Mouse (Mus musculus) stomach, embryonic 14.5 days (tissue): ENCODE results near the gene Hmga2. TPM values are rescaled to one million over a fixed set of nuclear protein-coding genes. Genes with fewer than 3 reads are reported as not detected.

Experiments used
- ATAC-seq: fragments of 200-750 bp; cut with Nextera tagmentation; 2 replicates; pipeline ENCODE4 v1.8.0; 2017; ENCODE audit warnings: low read depth, moderate TSS enrichment; ENCODE audit not compliant: insufficient number of reproducible peaks, insufficient read depth, low FRiP score
- H3K27ac ChIP-seq: fragments of 300-500 bp; sonication (generic); 2 replicates; pipeline ENCODE4 v1.5.1; 2014; ENCODE audit warnings: mild to moderate bottlenecking, low read length, moderate library complexity, mixed read lengths
- H3K27me3 ChIP-seq: fragments of 300-500 bp; sonication (generic); 2 replicates; pipeline ENCODE4 v1.6.1; 2014; ENCODE audit warnings: low read length, control low read depth, mixed read lengths; ENCODE audit not compliant: control insufficient read depth, insufficient read depth
- H3K36me3 ChIP-seq: fragments of 300-500 bp; sonication (generic); 2 replicates; pipeline ENCODE4 v1.6.1; 2014; ENCODE audit warnings: mild to moderate bottlenecking, control low read depth, low read length, moderate library complexity, mixed read lengths; ENCODE audit not compliant: control insufficient read depth, insufficient read depth
- H3K4me1 ChIP-seq: fragments of 300-500 bp; sonication (generic); 2 replicates; pipeline ENCODE4 v1.6.1; 2014; ENCODE audit warnings: low read length, control low read depth, mixed read lengths; ENCODE audit not compliant: control insufficient read depth, insufficient read depth
- H3K4me2 ChIP-seq: fragments of 300-500 bp; sonication (generic); replicated peaks from 2 replicates; pipeline ENCODE4 v1.6.1; 2014; ENCODE audit warnings: low read depth, low read length, control low read depth
- H3K4me3 ChIP-seq: fragments of 300-500 bp; sonication (generic); 2 replicates; pipeline ENCODE4 v1.5.1; 2014; ENCODE audit warnings: low read depth, low read length, control low read depth
- H3K9ac ChIP-seq: fragments of 300-500 bp; sonication (generic); replicated peaks from 2 replicates; pipeline ENCODE4 v1.6.1; 2014; ENCODE audit warnings: low read depth, mild to moderate bottlenecking, control low read depth, low read length, moderate library complexity, mixed read lengths
- H3K9me3 ChIP-seq: fragments of 300-500 bp; sonication (generic); 2 replicates; pipeline ENCODE4 v1.6.1; 2016; ENCODE audit warnings: low read depth, low read length, control low read depth; ENCODE audit not compliant: control insufficient read depth
- WGBS: fragments of 180-500 bp; shearing (Covaris S2); extraction: QIAGEN DNeasy Blood & Tissue Kit; methylation state at CpG from one replicate; pipeline ENCODE4 v1.1.7; 2014; 5-methylcytosine and 5-hydroxymethylcytosine counted together
- polyA plus RNA-seq: library from polyadenylated mRNA; unstranded; fragments of >200 nt; fragmentation: Nextera tagmentation; extraction: Ambion mirVana; gene quantifications from 2 replicates; pipeline ENCODE4 v1.2.1, GENCODE M21; 2014

The Hmga2 gene
- polyA plus RNA-seq, 1 experiment from 2014 or later = 57.8 TPM

GRCm38 (mm10) chr10:120418738-120419523 is 57.3 kb downstream of the Hmga2 start:
- H3K9ac ChIP-seq = no peak overlapping the region
- no peaks in the 10 kb centered on the region for H3K9me3 ChIP-seq
- ATAC-seq = no peak
- H3K27ac ChIP-seq = peak overlapping the region; percentile 87
- no peaks in the 10 kb centered on the region for H3K27me3 ChIP-seq
- peaks cover 61% of the 10 kb centered on the region for H3K4me1 ChIP-seq
- WGBS = 29% methylated on average over 16 of the region's 16 CpGs
- H3K4me2 ChIP-seq = no peak overlapping the region
- no peak overlapping the region for H3K4me3 ChIP-seq
- H3K36me3 ChIP-seq = peaks cover 11% of the 10 kb centered on the region; the same call in 1 of the 2 replicates

GRCm38 (mm10) chr10:120418211-120418610 is 58.1 kb downstream of the Hmga2 start:
- ATAC-seq = no peak
- WGBS = 33% methylated on average over 7 of the region's 7 CpGs
- Histone ChIP-seq H3K9me3 (no peaks in the 10 kb centered on the region), H3K4me3 (no peak overlapping the region), H3K36me3 (peaks cover 16% of the 10 kb centered on the region; the same call in 1 of the 2 replicates), H3K27ac (peak overlapping the region; percentile 87), H3K4me2 (peak overlapping the region; percentile 34; the same call in 1 of the 2 replicates), H3K9ac (no peak overlapping the region), H3K4me1 (peaks cover 54% of the 10 kb centered on the region), H3K27me3 (no peaks in the 10 kb centered on the region)

GRCm38 (mm10) chr10:120417488-120418118 is 58.7 kb downstream of the Hmga2 start:
- H3K4me3 ChIP-seq = no peak overlapping the region
- H3K4me2 ChIP-seq = peak overlapping the region; percentile 34
- H3K9me3 ChIP-seq = no peaks in the 10 kb centered on the region
- WGBS = 10% methylated on average over 7 of the region's 7 CpGs
- no peak overlapping the region for H3K9ac ChIP-seq
- H3K4me1 ChIP-seq = peaks cover 51% of the 10 kb centered on the region
- peaks cover 12% of the 10 kb centered on the region; the same call in 1 of the 2 replicates for H3K36me3 ChIP-seq
- H3K27me3 ChIP-seq = no peaks in the 10 kb centered on the region
- peak overlapping the region; percentile 87 for H3K27ac ChIP-seq
- peak; percentile 86 for ATAC-seq

- 35% methylated on average over 5 of the region's 5 CpGs for WGBS
- Histone ChIP-seq H3K4me1 (peaks cover 46% of the 10 kb centered on the region), H3K27me3 (no peaks in the 10 kb centered on the region), H3K4me3 (no peak overlapping the region), H3K9me3 (no peaks in the 10 kb centered on the region), H3K36me3 (peaks cover 11% of the 10 kb centered on the region; the same call in 1 of the 2 replicates), H3K27ac (peak overlapping the region; percentile 87), H3K9ac (no peak overlapping the region), H3K4me2 (no peak overlapping the region; the same call in 1 of the 2 replicates)
- peak; percentile 26 for ATAC-seq
Observed at GRCm38 (mm10) chr10:120417116-120417487, 59.2 kb downstream of the Hmga2 start.

GRCm38 (mm10) chr10:120416628-120417027 is 59.6 kb downstream of the Hmga2 start:
- 64% methylated on average over 12 of the region's 12 CpGs for WGBS
- Histone ChIP-seq H3K27me3 (no peaks in the 10 kb centered on the region), H3K27ac (peak overlapping the region; percentile 87), H3K4me2 (no peak overlapping the region), H3K4me1 (peaks cover 48% of the 10 kb centered on the region), H3K9me3 (no peaks in the 10 kb centered on the region), H3K36me3 (peaks cover 14% of the 10 kb centered on the region; the same call in 1 of the 2 replicates), H3K4me3 (no peak overlapping the region), H3K9ac (no peak overlapping the region)
- no peak for ATAC-seq

GRCm38 (mm10) chr10:120412215-120412614 is 64.1 kb downstream of the Hmga2 start:
- Histone ChIP-seq H3K36me3 (peaks cover 14% of the 10 kb centered on the region; the same call in 1 of the 2 replicates), H3K4me2 (no peak overlapping the region), H3K4me3 (no peak overlapping the region), H3K27ac (no peak overlapping the region), H3K27me3 (no peaks in the 10 kb centered on the region), H3K9ac (no peak overlapping the region), H3K4me1 (peaks cover 46% of the 10 kb centered on the region), H3K9me3 (no peaks in the 10 kb centered on the region)
- 61% methylated on average over 5 of the region's 5 CpGs for WGBS
- ATAC-seq = no peak

- H3K4me1 ChIP-seq = peaks cover 40% of the 10 kb centered on the region
- H3K27me3 ChIP-seq = no peaks in the 10 kb centered on the region
- WGBS = 61% methylated on average over 4 of the region's 4 CpGs
- no peak overlapping the region for H3K4me3 ChIP-seq
- H3K9ac ChIP-seq = no peak overlapping the region
- ATAC-seq = no peak
- H3K27ac ChIP-seq = no peak overlapping the region
- no peaks in the 10 kb centered on the region for H3K9me3 ChIP-seq
- no peak overlapping the region for H3K4me2 ChIP-seq
- peaks cover 14% of the 10 kb centered on the region; the same call in 1 of the 2 replicates for H3K36me3 ChIP-seq
Observed at GRCm38 (mm10) chr10:120410958-120411357, 65.3 kb downstream of the Hmga2 start.

GRCm38 (mm10) chr10:120409131-120409530 is 67.1 kb downstream of the Hmga2 start:
- Histone ChIP-seq H3K4me3 (no peak overlapping the region), H3K4me2 (no peak overlapping the region), H3K36me3 (peaks cover 10% of the 10 kb centered on the region; the same call in 1 of the 2 replicates), H3K27ac (no peak overlapping the region), H3K4me1 (peaks cover 36% of the 10 kb centered on the region), H3K9ac (no peak overlapping the region), H3K9me3 (no peaks in the 10 kb centered on the region), H3K27me3 (no peaks in the 10 kb centered on the region)
- 72% methylated on average over 9 of the region's 9 CpGs for WGBS
- ATAC-seq = no peak
